Mouse (Mus musculus) E14TG2a.4 (cell line): ENCODE results near the gene Bglap3.

ENCODE experiments used
- CTCF ChIP-seq: conservative IDR thresholded peaks from 2 replicates; pipeline ENCODE4 v1.5.1; 2014; ENCODE audit warnings: low read length
- NANOG ChIP-seq: IDR thresholded peaks from 2 replicates; pipeline ENCODE4 v1.6.1; 2014; ENCODE audit warnings: borderline replicate concordance, low read length, mixed read lengths
- POU5F1 ChIP-seq: IDR thresholded peaks from 2 replicates; pipeline ENCODE4 v1.6.1; 2014; ENCODE audit warnings: low read length, borderline replicate concordance

GRCm38 (mm10) chr3:88359584-88359983 is 13.0 kb downstream of the Bglap3 start:
- no peak for TF ChIP-seq CTCF
- no peak for TF ChIP-seq NANOG
- TF ChIP-seq POU5F1 = no peak
